Mouse (Mus musculus): ENCODE results near the gene Gm10401. TPM values are rescaled to one million over a fixed set of nuclear protein-coding genes. Genes with fewer than 3 reads are reported as not detected.

Gene Gm10401
- total RNA-seq (2021): not detected
- long read RNA-seq, experiment 1: 0 reads
- long read RNA-seq, experiment 2: 0 reads

DNA sequence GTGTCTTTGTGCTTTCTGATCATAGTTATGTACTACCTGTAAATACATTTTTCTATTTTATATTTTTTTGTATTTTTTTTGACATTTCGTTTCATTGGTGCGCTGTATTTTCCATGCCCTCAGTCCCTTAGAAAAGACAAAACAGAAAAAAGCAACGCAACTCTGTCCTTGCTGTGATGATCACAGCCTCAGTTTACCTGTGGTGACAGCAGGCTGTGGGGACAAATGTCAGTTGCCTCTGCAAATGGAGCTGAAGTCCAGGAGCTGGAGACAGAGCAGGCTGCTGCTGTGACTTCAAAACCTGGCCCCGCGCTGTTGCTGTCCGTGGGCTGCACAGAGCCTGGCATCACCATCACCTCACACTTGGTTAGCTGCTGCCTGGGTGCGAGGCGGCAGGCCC lies at the start of gene Gm10401:
TSS of gene Gm10401 (minus strand) at position 101 of the 400 bp plus-strand sequence.
- DNase-seq (ENCODE audit: low spot score in 2 of 2): no peak

DNA sequence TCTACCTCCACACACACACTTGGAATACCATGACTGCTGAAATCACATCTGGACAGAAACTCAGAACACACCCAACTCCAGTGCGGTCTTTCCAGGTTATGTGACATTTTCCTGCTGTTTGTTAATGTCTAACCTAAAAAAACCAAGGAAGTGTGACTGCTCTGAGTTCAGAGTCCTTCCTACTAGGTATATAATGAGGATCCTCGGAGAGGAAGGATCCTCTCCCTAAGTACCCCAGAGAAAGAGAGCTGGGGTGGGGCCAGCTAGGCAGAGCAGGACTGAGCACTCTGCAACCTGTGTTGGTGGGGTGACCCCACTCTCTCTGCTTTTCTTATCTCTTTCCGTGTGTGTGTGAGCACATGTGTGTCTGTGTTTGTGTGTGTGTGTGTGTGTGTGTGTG lies 49.3 kb upstream of the Gm10401 start:
- no peak for DNase-seq (ENCODE audit: low spot score in 2 of 2)

DNA sequence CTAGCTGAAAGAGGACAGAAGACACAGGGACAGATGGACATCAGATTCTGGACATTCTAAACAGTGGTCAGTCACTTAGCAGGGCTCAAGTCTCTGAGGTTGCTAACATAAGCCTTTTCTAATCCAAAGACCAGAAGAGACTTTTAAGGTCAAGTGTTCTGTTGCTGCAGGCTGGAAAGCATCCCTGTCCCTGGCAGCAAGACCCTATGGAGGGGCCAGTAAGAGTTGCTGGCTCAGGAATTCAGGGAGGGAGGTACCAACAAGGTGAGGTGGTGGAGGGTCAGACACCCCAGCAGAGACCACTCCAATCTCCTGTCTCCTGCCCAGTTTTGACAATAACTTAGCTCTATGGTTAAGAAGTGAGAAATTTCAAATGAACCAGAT lies 48.6 kb upstream of the Gm10401 start:
- DNase-seq (ENCODE audit: low spot score in 2 of 2): no peak

DNA sequence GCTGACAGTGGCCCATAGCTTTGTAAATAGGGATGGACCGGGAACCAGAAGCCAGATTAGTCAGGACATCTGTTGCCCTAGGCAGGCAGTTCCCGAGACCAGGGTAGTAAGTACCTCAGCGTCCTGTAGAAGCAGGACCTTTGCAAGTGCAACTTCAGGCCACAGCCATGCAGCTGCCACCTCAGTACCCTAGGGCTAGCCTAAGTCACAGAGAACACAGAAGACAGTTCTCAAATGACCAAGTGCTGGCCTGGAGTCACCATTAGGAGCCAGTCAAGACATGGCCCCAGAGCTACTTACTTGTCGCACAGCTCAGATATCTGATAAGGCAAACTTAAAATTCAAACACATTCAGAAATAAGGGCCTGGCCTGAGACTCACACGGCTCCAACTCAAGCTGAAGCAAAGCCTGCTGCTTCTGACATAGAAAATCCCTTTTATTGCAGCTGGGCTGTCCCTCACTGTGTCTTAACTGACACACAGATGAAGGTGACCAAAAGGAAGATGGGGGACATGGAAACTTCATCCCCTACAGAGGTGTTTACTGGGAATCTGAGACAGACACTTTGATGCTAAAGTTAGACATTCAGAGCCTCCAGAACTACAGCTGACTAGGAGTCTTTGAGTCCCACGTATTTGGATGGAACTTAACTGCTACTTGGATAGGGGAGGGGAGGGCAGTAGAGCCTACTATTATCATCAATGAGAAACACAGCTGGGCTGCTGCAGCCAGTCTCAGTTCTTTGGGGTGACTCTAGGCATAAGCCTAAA lies 48.1 kb upstream of the Gm10401 start:
- DNase-seq (ENCODE audit: low spot score in 2 of 2): no peak

DNA sequence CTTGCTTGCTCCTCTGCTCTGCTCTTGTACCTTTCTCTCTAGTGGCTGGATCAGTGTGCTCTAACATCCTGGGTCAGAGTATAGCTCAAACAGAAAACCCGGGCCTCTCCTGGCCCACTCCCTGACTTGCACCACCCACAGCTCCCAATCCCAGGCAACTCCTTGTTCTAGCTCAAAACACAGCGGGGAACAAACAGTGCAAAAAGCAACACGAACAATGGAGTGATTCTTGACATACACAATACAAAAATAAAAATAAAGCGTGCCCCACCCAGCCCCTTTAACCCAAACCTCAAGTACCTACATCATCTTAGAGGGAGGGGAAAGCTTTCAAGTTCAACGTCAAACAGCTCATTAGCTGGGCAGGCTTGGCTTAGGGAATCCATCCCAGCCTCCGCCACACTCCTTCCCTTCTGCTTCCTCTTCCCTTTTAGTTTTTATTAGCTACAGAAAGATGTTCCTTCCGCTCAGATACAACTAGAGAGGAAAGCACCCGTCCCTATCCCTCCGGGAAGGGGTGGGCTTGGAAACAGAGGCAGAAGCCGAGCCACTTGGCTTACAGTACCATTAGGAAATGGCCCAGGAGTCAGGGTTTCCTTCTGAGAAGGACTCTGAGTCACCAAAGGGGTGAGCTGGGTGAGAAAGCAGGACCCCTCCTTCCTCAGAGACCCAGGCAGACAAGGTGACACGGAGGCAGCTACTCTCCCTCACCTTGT lies 47.3 kb upstream of the Gm10401 start:
- DNase-seq (ENCODE audit: low spot score in 2 of 2): no peak

DNA sequence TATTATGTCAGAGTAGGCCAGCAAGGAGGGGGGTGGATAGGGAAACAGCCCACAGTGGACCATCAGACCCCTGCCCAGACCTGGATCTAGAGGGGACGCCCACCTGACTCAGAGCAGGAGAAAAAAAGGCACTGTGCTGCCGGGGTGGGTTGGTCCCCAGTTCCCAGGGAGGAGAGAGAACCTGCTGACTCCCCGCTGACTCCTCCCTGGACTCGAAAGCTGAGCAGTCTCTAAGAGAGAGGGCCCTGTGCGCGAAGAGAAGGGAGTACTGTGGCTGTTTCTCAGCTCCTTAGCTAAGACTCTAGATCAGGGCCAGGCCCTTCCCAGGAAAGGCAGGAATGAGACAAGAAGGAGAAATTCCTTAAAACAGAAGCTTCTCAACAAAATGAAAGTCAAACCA lies 46.4 kb upstream of the Gm10401 start:
- DNase-seq (ENCODE audit: low spot score in 2 of 2): no peak

DNA sequence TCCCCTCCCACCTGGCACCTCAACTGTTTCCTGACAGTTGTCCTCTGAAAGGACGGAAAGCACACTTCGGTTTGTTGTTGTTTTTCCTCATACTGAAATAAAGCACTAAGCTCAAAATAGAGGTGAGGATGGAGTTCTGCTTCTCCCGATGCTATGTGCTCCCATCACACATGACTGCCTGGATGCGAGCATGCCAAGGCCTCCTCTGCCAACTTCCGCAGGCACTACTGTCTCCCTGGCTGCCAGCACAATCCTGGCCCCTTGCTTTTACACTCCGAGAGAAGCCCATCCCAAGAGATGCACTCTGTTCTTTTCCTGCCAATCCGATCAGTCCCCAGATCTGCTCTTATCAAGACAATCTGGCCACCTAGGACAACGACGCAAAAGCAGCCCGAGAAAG lies 45.5 kb upstream of the Gm10401 start:
- no peak for DNase-seq (ENCODE audit: low spot score in 2 of 2)

DNA sequence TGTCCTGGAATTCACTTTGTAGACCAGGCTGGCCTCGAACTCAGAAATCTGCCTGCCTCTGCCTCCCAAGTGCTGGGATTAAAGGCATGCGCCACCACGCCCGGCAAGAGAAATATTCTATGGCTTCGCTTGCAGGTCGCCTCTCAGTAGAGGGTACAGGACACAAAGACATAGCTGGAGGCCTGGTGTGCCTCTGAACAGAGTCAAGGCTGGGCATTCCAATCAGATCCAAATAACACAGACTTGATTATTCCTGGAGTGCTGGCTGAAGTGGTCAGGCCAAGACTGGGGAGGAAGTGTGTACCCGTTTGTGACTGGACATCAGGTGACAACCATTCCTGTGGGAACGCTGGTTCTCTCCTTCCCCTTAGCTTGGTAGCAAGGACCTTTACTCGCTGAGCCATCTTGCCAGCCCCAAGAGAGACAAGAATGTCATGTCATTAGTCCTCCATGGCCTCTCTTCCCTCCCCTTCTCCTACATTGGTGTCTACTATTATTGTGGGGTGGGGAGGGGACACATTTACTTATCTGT lies 44.1 kb upstream of the Gm10401 start:
- DNase-seq (ENCODE audit: low spot score in 2 of 2): no peak

DNA sequence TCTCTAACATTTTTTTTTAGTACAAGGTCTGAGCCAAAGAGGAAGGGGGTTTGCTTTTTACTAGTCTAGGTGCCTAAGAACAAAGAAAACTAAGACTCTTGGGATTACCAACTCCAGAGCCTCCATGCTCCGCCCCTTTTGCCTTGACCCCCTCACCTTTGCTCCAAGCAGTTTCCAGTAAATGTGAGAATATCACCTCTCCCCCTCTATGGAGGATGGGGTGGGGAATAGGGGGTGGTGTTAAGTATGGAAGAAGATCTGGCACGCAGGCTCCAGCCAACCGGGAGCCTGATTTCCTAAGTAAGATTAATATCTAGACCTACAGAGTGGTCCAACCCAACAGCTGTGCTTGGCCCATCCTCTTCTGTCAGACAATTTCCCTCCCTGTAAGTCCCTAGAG lies 42.6 kb upstream of the Gm10401 start:
- DNase-seq (ENCODE audit: low spot score in 2 of 2): no peak

DNA sequence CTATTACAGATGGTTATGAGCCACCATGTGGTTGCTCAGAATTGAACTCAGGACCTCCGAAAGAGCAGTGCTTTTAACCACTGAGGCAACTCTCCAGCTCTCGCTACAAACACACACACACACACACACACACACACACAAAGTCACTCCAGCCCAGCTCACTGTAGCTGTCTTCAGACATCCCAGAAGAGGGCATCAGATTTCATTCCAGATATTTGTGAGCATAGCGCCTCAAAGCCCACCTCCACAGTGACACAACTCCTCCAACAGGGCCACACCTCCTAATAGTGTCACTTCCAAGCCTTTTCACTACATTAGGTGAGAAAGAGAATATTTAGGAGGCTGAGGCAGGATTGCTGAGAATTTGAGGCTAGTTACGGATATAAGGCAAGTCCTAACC lies 41.0 kb upstream of the Gm10401 start:
- no peak for DNase-seq (ENCODE audit: low spot score in 2 of 2)

DNA sequence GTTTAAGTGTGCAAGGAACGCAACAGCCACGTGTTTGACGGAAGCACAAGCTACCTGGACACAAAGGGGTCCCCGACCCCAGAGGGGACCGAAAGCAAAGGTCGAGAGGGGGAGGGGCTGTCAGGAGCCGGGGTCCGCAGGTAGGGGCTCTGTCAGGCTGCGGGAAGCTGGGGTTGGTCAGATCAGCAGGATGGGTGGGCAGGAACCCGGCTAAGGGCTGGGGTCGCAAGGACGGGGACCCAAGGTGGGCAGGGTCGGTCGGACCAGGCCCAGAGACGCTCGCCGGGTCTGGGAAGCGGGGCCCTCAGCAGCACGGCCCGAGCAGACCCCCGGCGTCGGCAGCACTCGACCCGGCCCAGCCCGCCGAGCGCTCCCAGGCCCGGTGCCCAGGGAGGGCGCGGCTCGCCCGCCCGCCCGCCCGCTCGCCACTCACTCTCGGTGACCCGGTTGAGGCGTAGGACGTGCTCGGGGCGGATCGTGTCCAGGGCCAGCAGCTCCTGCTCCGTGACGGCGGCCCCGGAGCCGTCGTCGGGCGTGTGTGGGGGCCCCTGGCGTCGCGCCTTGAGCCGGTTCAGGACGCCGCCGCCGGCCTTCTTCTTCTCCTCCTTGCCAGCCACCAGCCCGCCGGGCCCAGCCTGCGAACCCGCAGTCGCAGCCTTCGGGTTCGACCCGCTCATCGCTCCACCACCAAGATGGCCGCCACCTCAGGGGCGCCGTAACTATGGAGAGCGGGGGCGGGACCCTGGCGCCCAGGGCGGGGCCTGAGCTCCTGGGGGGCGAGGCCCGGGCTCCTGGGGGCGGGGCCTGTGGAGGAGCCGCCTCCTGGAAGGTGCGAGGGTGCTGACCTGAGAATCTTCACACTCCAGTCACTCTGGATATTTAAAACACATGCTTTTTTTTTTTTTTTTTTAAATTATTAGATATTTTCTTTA lies 36.4 kb upstream of the Gm10401 start, which contains the start of gene Unc119b:
TSS of gene Unc119b (minus strand) at position 742 of the 932 bp plus-strand sequence.
- peak; percentile 80 to 89 for DNase-seq (ENCODE audit: low spot score in 2 of 2)

DNA sequence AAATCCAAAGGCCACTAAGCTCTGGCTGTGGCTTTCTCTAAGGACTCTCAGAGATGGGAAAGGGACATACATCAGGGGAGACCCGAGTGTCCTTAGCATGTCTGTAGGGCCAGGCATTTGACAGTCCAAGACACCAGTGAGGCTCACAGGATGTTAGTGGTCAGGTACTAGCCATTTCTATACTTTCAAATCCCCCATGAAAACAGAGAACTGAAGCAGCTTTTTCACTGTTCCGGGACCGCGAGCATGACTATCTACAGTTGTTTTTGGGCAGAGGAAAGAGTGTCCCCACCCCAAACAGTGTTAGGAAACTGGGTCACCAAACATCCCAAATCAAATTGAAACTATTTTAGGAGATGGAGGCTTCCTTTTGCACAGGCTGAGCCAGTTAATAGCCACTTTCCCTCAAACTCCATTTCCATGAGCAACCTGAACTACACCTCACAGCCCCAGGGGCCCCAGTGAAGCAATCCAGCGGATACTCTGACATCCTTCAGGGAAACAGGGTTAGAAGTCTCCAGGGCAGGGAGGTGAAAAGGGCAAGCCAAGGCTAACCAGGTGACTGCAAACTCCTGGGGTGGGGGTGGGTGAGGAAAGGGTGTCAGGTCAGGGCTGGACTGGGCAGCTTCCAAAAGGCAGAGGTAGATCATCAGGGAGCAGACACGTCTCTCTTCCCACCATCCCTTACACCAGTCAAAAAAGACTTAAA lies 35.4 kb upstream of the Gm10401 start:
- DNase-seq (ENCODE audit: low spot score in 2 of 2): no peak

DNA sequence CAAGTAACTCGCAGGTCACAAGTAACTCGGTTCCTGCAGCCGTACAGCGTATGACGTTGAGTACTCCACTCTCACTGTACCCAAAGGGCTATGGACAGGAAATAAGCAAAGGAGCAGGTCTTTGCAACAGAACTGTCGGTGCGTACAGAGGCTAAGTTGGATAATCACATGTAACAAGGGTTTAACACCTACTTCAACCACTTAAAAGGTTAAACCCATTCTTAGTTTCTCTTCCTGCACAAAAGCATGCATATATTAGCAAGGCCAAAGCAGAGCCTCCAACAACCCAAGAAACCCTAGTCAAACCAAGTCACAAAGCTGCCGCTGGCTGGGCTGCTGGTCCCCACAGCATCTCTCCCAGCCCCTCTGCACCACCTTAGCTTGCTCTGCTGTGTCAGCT lies 34.4 kb upstream of the Gm10401 start:
- DNase-seq (ENCODE audit: low spot score in 2 of 2): no peak

DNA sequence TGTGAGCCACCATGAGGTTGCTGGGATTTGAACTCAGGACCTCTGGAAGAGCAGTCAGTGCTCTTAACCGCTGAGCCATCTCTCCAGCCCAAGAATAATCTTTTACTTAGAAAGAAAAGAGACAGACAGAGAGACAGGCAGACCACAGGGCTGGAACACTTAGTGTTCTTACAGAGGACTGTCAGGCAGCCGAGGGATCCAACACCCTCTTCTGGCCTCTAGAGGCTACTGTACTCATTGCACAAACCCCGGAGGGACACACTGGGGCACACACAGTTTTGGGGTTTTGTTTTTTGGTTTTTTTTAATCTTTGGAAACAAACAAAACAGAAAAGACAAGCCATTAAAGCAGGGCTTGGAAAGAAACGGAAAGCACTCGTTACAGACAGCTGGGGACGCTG lies 31.2 kb upstream of the Gm10401 start:
- no peak for DNase-seq (ENCODE audit: low spot score in 2 of 2)

DNA sequence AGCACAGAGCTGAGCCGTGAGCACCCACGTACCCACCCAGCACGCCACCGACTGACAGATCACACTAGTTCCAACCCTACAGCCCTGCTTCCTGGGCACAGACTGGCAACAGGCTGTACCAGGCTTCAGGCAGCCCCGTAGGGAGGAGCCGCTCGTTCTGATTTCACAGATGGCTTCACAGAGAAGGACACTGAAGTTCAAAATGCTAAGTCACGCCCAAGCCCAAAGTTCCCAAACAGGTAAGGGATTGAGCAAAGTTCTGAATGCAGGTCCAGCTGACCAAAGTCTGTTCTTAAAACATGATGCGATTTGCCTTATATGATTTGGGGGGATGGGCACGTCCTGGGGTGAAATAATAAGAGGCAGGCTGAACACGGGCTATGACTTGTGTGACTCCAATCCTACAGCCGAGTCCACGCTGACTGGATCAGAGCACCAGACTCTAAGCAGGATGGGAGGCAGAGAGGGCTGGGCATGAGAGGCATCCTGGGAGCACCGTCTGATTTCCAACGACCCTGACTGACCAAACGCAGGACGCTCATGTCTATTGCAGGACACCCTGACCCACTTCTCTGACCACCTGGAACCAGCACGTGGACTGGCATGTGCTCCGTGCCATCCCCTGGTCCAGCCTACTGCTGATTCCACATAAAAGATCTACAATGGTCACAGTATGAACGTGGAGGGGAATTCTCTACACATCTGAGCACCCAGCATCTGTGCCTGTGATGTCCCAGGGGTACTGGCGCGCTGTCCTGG lies 29.5 kb upstream of the Gm10401 start:
- no peak for DNase-seq (ENCODE audit: low spot score in 2 of 2)

DNA sequence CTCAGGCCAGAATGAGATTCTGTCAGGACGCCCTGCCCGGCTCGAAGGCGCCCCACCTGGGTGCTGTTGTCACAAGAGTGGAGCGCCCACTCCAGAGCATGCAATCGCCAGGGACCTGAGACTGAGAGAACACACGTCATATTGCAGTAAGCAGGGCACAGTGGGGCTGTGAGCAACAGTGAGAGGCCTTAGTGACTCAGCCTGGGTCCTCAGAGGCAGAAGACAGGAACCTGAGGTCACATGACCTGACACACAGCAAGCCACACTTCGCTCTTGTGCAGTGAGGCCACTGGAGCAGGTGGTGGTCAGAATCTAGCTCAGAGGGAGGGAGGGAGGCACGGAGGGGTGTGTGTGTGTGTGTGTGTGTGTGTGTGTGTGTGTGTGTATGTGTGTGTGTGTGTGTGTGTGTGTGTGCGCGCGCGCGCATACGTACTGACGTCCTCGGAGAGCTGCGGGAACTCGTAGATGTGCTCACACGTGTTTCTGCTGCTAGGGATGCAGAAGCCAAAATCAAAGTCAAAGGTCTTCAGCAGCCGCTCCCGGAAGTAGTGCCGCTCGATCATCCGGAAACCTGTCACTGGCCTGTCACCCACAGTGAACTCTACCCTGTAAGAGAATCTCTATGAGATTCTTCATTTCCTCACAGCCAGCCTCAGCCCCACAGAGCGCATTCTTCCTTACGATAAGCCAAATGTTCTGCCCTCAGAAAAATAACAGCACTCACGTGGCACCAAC lies 28.6 kb upstream of the Gm10401 start:
- no peak for DNase-seq (ENCODE audit: low spot score in 2 of 2)

DNA sequence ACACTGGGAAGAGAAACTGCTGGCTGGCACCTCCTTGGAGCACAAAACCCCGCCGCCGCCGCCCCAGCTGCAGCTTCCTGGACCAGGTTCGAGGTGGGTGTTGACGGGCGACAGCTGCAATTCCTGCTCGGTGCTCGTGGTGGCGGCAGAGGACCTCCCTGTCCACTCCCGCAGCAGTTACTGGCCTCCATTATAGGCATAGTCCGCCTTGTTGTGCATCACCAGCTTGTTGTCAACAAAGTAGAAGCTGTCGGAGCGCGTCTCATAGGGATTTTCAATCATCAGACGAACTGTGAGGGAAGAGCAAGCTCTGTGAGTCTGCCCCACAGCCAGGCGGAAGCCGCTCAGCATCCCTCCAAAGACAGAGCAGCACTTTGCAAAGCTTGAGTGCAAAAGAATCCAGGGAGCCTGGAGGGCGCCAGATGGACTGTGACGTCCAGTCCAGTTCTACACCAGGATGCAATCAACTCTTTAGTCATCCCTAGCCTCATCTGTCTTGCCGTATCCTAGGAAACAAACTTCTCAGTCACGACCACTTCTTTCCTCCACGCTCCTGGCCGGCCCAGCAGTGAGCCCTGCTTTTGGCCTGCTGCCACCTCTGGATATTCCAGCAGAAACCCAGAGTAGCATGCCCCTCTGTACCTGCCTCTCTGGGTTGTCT lies 27.2 kb upstream of the Gm10401 start:
- DNase-seq (ENCODE audit: low spot score in 2 of 2): peak; percentile 62 to 84

DNA sequence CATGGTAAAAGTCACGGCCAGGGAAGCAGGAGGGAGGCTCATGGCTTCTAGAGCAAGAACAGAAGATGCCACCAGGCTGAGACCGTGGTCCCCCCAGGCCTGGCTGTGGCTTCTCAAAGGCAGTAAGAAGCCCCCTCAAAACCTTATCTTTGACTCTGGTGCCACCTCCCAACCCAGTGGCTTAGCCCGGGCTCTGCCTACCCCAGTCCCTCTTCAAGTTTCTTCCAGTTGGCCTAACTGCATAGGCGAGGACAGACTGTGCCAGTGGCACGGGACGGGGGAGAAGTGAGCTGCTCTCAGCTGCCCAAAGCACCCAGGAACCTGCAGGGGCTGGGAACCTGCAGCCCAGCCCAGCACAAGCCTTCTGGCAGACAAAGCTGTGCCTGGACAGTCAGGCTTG lies 26.6 kb upstream of the Gm10401 start:
- no peak for DNase-seq (ENCODE audit: low spot score in 2 of 2)

DNA sequence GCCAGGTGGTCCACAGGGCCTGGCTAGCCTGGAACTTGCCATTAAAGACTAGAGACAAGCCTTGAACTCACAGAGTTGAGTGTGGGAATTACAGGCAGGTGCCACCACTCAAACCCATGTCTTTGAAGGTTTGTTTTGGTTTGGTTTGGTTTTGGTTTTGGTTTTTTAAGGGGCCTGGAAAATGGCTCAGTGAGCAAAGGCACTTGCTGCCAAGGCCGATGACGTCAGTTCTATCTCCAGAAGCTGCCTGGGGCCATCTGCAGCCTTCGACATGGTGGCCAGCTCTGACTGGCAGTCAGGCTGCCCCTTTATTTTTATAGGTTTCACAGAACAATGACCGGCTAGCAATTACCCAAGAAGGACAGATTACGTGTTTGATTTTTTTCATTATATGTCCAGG lies 22.9 kb upstream of the Gm10401 start:
- DNase-seq (ENCODE audit: low spot score in 2 of 2): no peak

All from gastrocnemius, postnatal 4 days (tissue).